Mouse (Mus musculus) liver, postnatal 0 days (tissue): ENCODE data around the gene Gabrb2. TPM values are rescaled to one million over a fixed set of nuclear protein-coding genes. Genes with fewer than 3 reads are reported as not detected.

Source experiments
- ATAC-seq: fragments of 200-750 bp; cut with Nextera tagmentation; 2 replicates; pipeline ENCODE4 v1.8.0; 2017; ENCODE audit warnings: mild to moderate bottlenecking, moderate library complexity
- DNase-seq: peaks from one replicate; pipeline ENCODE4 v3.0.0-alpha.2; 2016
- H3K27ac ChIP-seq: fragments of 300-500 bp; sonication (generic); 2 replicates; pipeline ENCODE4 v1.5.1; 2014; ENCODE audit warnings: antibody characterized with exemption, moderate library complexity, mild to moderate bottlenecking, low read depth
- H3K27me3 ChIP-seq: fragments of 300-500 bp; sonication (generic); 2 replicates; pipeline ENCODE4 v1.6.1; 2014; ENCODE audit warnings: low read length, control low read depth, mixed read lengths; ENCODE audit not compliant: insufficient read depth
- H3K36me3 ChIP-seq: fragments of 300-500 bp; sonication (generic); replicated peaks from 2 replicates; pipeline ENCODE4 v1.6.1; 2014; ENCODE audit warnings: mild to moderate bottlenecking, control low read depth, low read length, moderate library complexity, mixed read lengths; ENCODE audit not compliant: insufficient read depth
- H3K4me1 ChIP-seq: fragments of 300-500 bp; sonication (generic); 2 replicates; pipeline ENCODE4 v1.6.1; 2014; ENCODE audit warnings: antibody characterized with exemption, mild to moderate bottlenecking, control low read depth; ENCODE audit not compliant: insufficient read depth
- H3K4me2 ChIP-seq: fragments of 300-500 bp; sonication (generic); 2 replicates; pipeline ENCODE4 v1.6.1; 2014; ENCODE audit warnings: low read depth, mild to moderate bottlenecking, low read length, moderate library complexity, mixed read lengths
- H3K4me3 ChIP-seq: fragments of 300-500 bp; sonication (generic); 2 replicates; pipeline ENCODE4 v1.5.1; 2014; ENCODE audit warnings: low read depth, low read length
- H3K9ac ChIP-seq: fragments of 300-500 bp; sonication (generic); replicated peaks from 2 replicates; pipeline ENCODE4 v1.6.1; 2014; ENCODE audit warnings: mild to moderate bottlenecking, moderate library complexity
- H3K9me3 ChIP-seq: fragments of 300-500 bp; sonication (generic); 2 replicates; pipeline ENCODE4 v1.6.1; 2016; ENCODE audit warnings: mild to moderate bottlenecking, control low read depth, low read length, mixed read lengths
- CTCF ChIP-seq: sonication (generic); IDR thresholded peaks from 2 replicates; pipeline ENCODE4 v1.5.1; 2016; ENCODE audit warnings: antibody characterized with exemption, low read depth
- EP300 ChIP-seq: IDR thresholded peaks from 2 replicates; pipeline ENCODE4 v1.6.1; 2016; ENCODE audit warnings: antibody characterized with exemption, low read depth, mild to moderate bottlenecking
- WGBS: fragments of 180-500 bp; shearing (Covaris S2); extraction: QIAGEN DNeasy Blood & Tissue Kit; methylation state at CpG from one replicate; pipeline ENCODE4 v1.1.7; 2014; ENCODE audit not compliant: insufficient replicate concordance; 5-methylcytosine and 5-hydroxymethylcytosine counted together
- polyA plus RNA-seq: library from polyadenylated mRNA; unstranded; fragments of >200 nt; fragmentation: Nextera tagmentation; extraction: Ambion mirVana; gene quantifications from 2 replicates; pipeline ENCODE4 v1.2.1, GENCODE M21; 2015

Gene Gabrb2
- polyA plus RNA-seq, 1 experiment from 2014 or later, result not detected

DNA sequence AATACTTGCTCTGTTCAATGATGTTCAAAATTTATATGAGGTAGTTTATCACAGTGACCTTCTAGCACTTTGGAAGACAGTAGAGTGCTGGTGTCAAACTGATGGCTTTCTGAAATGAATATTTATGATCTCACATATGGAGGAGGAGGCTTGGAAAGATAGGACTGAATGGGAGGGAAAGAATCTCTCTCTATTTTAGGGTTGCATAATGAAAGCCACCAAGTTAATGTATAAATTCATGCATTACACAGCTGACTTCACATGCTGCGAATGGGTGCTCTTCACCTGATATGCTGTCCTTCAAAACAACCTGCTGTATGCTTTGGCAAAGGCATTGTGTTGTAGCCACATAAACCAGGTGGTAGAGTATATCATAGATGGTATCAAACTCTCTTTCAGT is 44.6 kb downstream of the Gabrb2 start:
- H3K4me2 ChIP-seq, result no peak overlapping the region
- TF ChIP-seq EP300, result no peak
- no peak for TF ChIP-seq CTCF
- H3K9ac ChIP-seq, result no peak overlapping the region
- H3K36me3 ChIP-seq, result no peaks in the 10 kb centered on the region
- H3K9me3 ChIP-seq, result no peaks in the 10 kb centered on the region
- no peak for ATAC-seq
- H3K27me3 ChIP-seq, result no peaks in the 10 kb centered on the region
- H3K4me3 ChIP-seq, result no peak overlapping the region
- no peaks in the 10 kb centered on the region for H3K4me1 ChIP-seq
- H3K27ac ChIP-seq, result no peak overlapping the region
- 89% methylated on average over 1 of the region's 1 CpGs for WGBS
- no peak for DNase-seq

DNA sequence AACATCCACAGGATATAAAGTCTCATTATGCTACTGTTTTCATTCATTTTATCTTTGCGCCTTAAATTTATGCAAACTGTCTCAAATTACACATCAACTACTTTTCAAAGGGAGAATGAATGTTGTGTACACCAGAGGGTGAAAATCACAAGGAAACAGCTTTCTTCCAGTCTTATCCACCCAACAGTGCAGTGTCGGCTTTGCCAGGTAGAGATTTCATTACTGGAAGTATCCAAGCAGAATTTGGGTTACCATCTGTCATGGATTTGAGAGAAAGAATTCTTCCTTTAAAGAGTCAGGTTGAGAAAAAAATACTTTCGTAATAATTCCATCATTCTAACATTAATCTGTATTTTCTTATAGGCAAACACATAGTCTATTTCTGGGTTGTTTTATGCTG is 48.8 kb downstream of the Gabrb2 start:
- Histone ChIP-seq H3K9me3 (no peaks in the 10 kb centered on the region), H3K9ac (no peak overlapping the region), H3K4me1 (no peaks in the 10 kb centered on the region), H3K27ac (no peak overlapping the region), H3K4me2 (no peak overlapping the region), H3K4me3 (no peak overlapping the region), H3K36me3 (no peaks in the 10 kb centered on the region), H3K27me3 (no peaks in the 10 kb centered on the region)
- ATAC-seq, result no peak
- DNase-seq, result no peak
- 73% methylated on average over 3 of the region's 3 CpGs for WGBS
- TF ChIP-seq EP300 (no peak), CTCF (no peak)

DNA sequence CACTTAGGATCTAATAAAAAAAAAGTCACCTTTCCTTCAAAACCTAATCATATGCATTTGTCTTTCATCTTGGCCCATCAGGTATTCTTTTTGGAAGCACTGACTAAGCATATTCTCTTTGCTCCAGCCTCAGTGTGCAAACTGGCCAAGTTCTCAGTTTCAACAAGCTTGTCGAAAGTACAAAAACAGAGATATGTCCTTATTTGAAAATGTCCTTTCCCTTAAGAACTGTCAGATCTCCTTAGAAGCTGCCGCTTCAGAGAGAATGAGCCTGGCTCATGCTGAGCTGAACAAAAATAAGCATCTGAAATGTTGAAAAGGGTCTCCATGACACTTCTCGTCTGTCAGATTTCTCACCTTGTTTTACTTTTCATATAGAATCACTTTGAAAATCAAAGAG is 55.0 kb downstream of the Gabrb2 start:
- no peak overlapping the region for H3K4me3 ChIP-seq
- no peak overlapping the region for H3K27ac ChIP-seq
- no peak overlapping the region for H3K9ac ChIP-seq
- ATAC-seq (no peak), DNase-seq (no peak)
- 74% methylated on average over 3 of the region's 3 CpGs for WGBS
- no peak for TF ChIP-seq CTCF
- no peak for TF ChIP-seq EP300
- no peaks in the 10 kb centered on the region for H3K36me3 ChIP-seq
- H3K9me3 ChIP-seq, result no peaks in the 10 kb centered on the region
- no peaks in the 10 kb centered on the region for H3K4me1 ChIP-seq
- no peaks in the 10 kb centered on the region for H3K27me3 ChIP-seq
- no peak overlapping the region for H3K4me2 ChIP-seq

DNA sequence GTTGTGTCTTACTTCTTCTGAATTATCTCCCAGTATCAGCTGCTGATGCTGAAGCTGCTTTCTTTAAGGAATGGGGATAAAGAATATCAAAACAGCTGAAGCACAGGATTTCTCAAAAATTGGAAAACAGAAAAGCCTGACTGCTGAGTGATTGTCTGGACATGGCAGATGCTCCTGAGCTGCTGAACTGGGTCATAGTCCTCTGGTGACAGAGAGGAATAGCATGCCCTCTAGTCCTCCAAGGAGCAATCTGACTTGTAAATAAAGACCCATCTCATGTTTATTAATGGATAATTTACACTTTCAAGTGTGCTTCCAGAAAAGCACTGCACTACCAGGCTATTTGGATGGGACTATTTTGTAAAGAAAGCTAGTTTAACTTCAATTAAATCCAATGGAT is 68.1 kb downstream of the Gabrb2 start:
- TF ChIP-seq CTCF (no peak), EP300 (no peak)
- DNase-seq, result no peak
- Histone ChIP-seq H3K4me3 (no peak overlapping the region), H3K9ac (no peak overlapping the region), H3K27ac (no peak overlapping the region), H3K36me3 (no peaks in the 10 kb centered on the region), H3K4me1 (no peaks in the 10 kb centered on the region), H3K27me3 (no peaks in the 10 kb centered on the region), H3K9me3 (no peaks in the 10 kb centered on the region), H3K4me2 (no peak overlapping the region)
- ATAC-seq, result no peak

DNA sequence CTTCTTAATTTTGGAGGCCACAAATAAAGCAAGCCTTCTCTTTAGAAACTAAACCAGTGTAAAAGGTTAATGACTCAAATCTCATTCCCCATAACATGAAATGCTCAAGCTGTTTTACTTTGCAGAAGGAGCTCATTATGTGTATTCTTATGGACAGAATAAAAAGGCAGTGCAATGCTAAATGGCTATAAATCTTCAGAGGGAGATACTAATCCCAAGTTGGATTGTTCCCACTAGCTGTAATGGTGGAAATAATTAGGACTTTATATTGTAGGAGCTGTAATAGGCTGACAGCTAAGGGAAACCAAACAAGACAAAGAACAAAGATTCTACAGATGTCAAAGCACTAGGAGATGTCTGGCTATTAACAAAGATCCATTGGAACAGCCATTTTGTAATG is 81.6 kb downstream of the Gabrb2 start:
- DNase-seq (no peak), ATAC-seq (no peak)
- Histone ChIP-seq H3K27me3 (no peaks in the 10 kb centered on the region), H3K9me3 (no peaks in the 10 kb centered on the region), H3K4me2 (no peak overlapping the region), H3K9ac (no peak overlapping the region), H3K27ac (no peak overlapping the region), H3K4me1 (no peaks in the 10 kb centered on the region), H3K4me3 (no peak overlapping the region), H3K36me3 (no peaks in the 10 kb centered on the region)
- TF ChIP-seq CTCF (no peak), EP300 (no peak)

DNA sequence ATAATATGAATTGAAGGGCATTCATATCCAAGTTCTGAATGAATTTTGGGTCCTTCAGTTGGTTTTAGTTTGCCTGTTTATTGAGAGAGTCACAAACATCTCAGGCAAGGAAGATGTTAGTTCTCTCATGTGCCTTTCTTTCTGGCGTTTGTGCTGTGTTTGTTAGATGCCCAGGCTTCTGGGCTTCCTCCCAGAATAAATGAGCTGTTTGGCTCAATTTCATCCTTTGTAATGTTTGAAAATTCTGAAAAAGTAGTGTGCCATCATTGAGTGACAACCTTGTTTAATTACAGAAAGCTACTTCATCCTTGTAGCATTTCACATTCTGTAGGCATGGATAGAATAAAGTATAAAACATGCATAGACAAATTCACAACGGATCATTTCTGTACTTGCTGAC is 85.9 kb downstream of the Gabrb2 start:
- Histone ChIP-seq H3K4me3 (no peak overlapping the region), H3K4me2 (no peak overlapping the region), H3K9ac (no peak overlapping the region), H3K4me1 (no peaks in the 10 kb centered on the region), H3K36me3 (no peaks in the 10 kb centered on the region), H3K9me3 (no peaks in the 10 kb centered on the region), H3K27ac (no peak overlapping the region), H3K27me3 (no peaks in the 10 kb centered on the region)
- 67% methylated on average over 2 of the region's 2 CpGs for WGBS
- TF ChIP-seq CTCF (no peak), EP300 (no peak)
- DNase-seq (no peak), ATAC-seq (no peak)

DNA sequence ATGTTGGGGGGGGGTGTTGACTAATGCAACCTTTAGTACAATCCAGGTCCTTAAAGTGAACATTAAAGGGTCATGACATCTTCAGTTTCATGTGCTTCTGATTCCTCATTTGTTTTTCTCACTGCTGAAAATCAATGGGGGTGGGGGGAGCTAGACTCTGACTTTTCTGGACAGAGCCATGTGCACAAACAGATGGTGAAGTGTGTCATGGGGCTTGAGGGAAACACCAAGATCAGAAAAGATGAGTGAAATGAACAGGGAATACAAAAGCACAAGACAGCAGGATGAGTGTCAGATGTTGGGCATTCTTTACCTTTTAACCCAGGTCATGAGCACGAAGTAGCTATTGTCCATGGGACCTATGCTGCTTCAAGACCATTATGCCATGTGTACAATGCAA is 86.4 kb downstream of the Gabrb2 start:
- Histone ChIP-seq H3K27ac (no peak overlapping the region), H3K4me1 (no peaks in the 10 kb centered on the region), H3K9me3 (no peaks in the 10 kb centered on the region), H3K9ac (no peak overlapping the region), H3K4me3 (no peak overlapping the region), H3K4me2 (no peak overlapping the region), H3K27me3 (no peaks in the 10 kb centered on the region), H3K36me3 (no peaks in the 10 kb centered on the region)
- DNase-seq (no peak), ATAC-seq (no peak)
- 69% methylated on average over 1 of the region's 1 CpGs for WGBS
- TF ChIP-seq CTCF (no peak), EP300 (no peak)
